Mouse (Mus musculus) erythroblast, embryonic 14.5 days (primary cell): ENCODE results near the gene Edc4.

ENCODE experiments used
- GATA1 ChIP-seq: IDR thresholded peaks from 2 replicates; pipeline ENCODE4 v1.6.1; 2012; ENCODE audit warnings: low read length, inconsistent platforms, mixed read lengths
- TAL1 ChIP-seq: IDR thresholded peaks from 3 replicates; pipeline ENCODE4 v1.6.1; 2012; ENCODE audit warnings: low read length, inconsistent platforms, mixed read lengths

- TF ChIP-seq TAL1 = peak; percentile 97
- TF ChIP-seq GATA1 = peak; percentile 96
Observed at GRCm38 (mm10) chr8:105833740-105834139, 46.9 kb upstream of the Edc4 start.
